Mouse (Mus musculus) lung, postnatal 0 days (tissue): ENCODE measurements around the gene Ifitm3. TPM values are rescaled to one million over a fixed set of nuclear protein-coding genes. Genes with fewer than 3 reads are reported as not detected.

Experiments
- ATAC-seq: fragments of 200-750 bp; cut with Nextera tagmentation; 2 replicates; pipeline ENCODE4 v1.8.0; 2017; ENCODE audit warnings: moderate library complexity
- DNase-seq: peaks from one replicate; pipeline ENCODE4 v3.0.0-alpha.2; 2016; ENCODE audit warnings: low spot score
- H3K27ac ChIP-seq: fragments of 300-500 bp; sonication (generic); 2 replicates; pipeline ENCODE4 v1.5.1; 2014; ENCODE audit warnings: antibody characterized with exemption, mild to moderate bottlenecking, low read length, mixed read lengths
- H3K27me3 ChIP-seq: fragments of 300-500 bp; sonication (generic); replicated peaks from 2 replicates; pipeline ENCODE4 v1.6.1; 2014; ENCODE audit warnings: low read length, mixed read lengths; ENCODE audit not compliant: insufficient read depth
- H3K36me3 ChIP-seq: fragments of 300-500 bp; sonication (generic); 2 replicates; pipeline ENCODE4 v1.6.1; 2014; ENCODE audit warnings: low read length, mixed read lengths; ENCODE audit not compliant: insufficient read depth
- H3K4me1 ChIP-seq: fragments of 300-500 bp; sonication (generic); 2 replicates; pipeline ENCODE4 v1.6.1; 2014; ENCODE audit warnings: antibody characterized with exemption, low read depth, low read length, mixed read lengths; ENCODE audit not compliant: insufficient read depth
- H3K4me2 ChIP-seq: fragments of 300-500 bp; sonication (generic); replicated peaks from 2 replicates; pipeline ENCODE4 v1.6.1; 2014; ENCODE audit warnings: low read depth, mild to moderate bottlenecking, low read length, moderate library complexity, mixed read lengths
- H3K4me3 ChIP-seq: fragments of 300-500 bp; sonication (generic); 2 replicates; pipeline ENCODE4 v1.5.1; 2014; ENCODE audit warnings: low read depth, low read length
- H3K9ac ChIP-seq: fragments of 300-500 bp; sonication (generic); replicated peaks from 2 replicates; pipeline ENCODE4 v1.6.1; 2014; ENCODE audit warnings: low read depth, mild to moderate bottlenecking
- H3K9me3 ChIP-seq: fragments of 300-500 bp; sonication (generic); 2 replicates; pipeline ENCODE4 v1.6.1; 2016; ENCODE audit warnings: low read length, mixed read lengths
- CTCF ChIP-seq: IDR thresholded peaks from 2 replicates; pipeline ENCODE4 v1.5.1; 2016; ENCODE audit warnings: antibody characterized with exemption, mild to moderate bottlenecking
- EP300 ChIP-seq: IDR thresholded peaks from 2 replicates; pipeline ENCODE4 v1.6.1; 2016; ENCODE audit warnings: antibody characterized with exemption, mild to moderate bottlenecking, control low read depth
- WGBS: fragments of 180-500 bp; shearing (Covaris S2); extraction: QIAGEN DNeasy Blood & Tissue Kit; methylation state at CpG from one replicate; pipeline ENCODE4 v1.1.7; 2014; 5-methylcytosine and 5-hydroxymethylcytosine counted together
- polyA plus RNA-seq: library from polyadenylated mRNA; unstranded; fragments of >200 nt; fragmentation: Nextera tagmentation; extraction: Ambion mirVana; gene quantifications from 2 replicates; pipeline ENCODE4 v1.2.1, GENCODE M21; 2015

Gene Ifitm3
- polyA plus RNA-seq, 1 experiment from 2014 or later = 1,037 TPM

DNA sequence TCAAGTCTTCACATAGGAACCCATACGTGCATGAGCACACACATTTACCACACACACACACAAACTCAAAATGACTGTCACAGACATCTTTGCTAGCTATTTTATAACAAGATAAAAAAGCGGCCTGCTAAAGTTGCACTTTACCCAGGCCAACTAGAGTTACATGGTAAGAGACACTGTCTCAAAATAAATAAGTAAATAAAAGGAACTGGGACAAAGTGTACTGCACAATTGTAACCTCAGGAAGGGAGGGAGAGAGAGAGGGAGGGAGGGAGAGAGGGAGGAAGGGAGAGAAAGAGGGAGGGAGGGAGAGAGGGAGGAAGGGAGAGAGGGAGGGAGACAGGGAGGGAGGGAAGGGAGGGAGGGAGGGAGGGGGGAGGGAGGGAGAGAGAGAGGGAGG, 41.9 kb upstream of the Ifitm3 start:
- 72% methylated on average over 2 of the region's 2 CpGs for WGBS
- ATAC-seq (no peak), DNase-seq (no peak)
- Histone ChIP-seq H3K4me2 (no peak overlapping the region), H3K9me3 (no peaks in the 10 kb centered on the region), H3K27ac (no peak overlapping the region), H3K27me3 (no peaks in the 10 kb centered on the region), H3K4me3 (no peak overlapping the region), H3K9ac (no peak overlapping the region), H3K36me3 (no peaks in the 10 kb centered on the region), H3K4me1 (peaks cover 3% of the 10 kb centered on the region; the same call in 1 of the 2 replicates)
- TF ChIP-seq EP300 (no peak), CTCF (no peak)

- 81% methylated on average over 4 of the region's 4 CpGs for WGBS
- H3K9me3 ChIP-seq = no peaks in the 10 kb centered on the region
- TF ChIP-seq EP300 (no peak), CTCF (no peak)
Measured at GRCm38 (mm10) chr7:141052016-141052415, 41.4 kb upstream of the Ifitm3 start.

DNA sequence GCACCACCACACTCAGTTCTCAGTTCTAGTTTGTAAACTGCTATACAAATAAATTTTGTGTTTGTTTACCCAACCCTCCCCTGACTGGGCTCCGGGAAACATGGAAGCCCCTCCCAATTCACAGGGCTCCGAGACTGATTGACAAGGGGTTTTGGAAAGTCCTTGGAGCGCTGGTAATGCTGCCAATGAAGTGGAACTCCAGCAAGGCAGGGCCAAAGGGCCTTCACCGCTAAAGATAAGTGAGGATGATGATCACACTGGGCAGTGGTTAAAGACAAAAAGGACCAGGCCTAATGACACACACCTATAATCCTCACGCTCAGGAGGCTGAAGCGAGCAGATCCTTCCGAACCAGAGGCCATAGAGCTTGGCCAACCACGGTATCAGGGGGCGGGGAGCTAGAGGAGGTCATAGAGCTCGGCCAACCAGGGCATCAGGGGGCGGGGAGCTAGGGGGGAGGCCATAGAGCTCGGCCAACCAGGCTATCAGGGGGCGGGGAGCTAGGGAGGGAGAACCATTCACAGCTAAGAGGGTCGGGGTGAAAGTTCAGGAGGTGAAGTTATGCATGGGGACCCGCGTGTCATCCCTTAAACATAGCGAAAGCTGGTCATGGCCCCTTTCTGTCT, 40.6 kb upstream of the Ifitm3 start:
- Histone ChIP-seq H3K4me3 (no peak overlapping the region), H3K27me3 (no peaks in the 10 kb centered on the region), H3K4me2 (no peak overlapping the region), H3K9me3 (no peaks in the 10 kb centered on the region), H3K4me1 (peaks cover 3% of the 10 kb centered on the region; the same call in 1 of the 2 replicates), H3K36me3 (no peaks in the 10 kb centered on the region), H3K9ac (no peak overlapping the region), H3K27ac (no peak overlapping the region)
- DNase-seq (no peak), ATAC-seq (no peak)
- 65% methylated on average over 17 of the region's 17 CpGs for WGBS
- TF ChIP-seq CTCF = no peak
- TF ChIP-seq EP300 = no peak

More at GRCm38 (mm10) chr7:141052016-141052415, 41.4 kb upstream of the Ifitm3 start:
- Histone ChIP-seq H3K4me2 (no peak overlapping the region), H3K9ac (no peak overlapping the region), H3K27me3 (no peaks in the 10 kb centered on the region), H3K27ac (no peak overlapping the region), H3K36me3 (no peaks in the 10 kb centered on the region), H3K4me1 (peaks cover 3% of the 10 kb centered on the region; the same call in 1 of the 2 replicates), H3K4me3 (no peak overlapping the region)
- DNase-seq (no peak), ATAC-seq (no peak)

DNA sequence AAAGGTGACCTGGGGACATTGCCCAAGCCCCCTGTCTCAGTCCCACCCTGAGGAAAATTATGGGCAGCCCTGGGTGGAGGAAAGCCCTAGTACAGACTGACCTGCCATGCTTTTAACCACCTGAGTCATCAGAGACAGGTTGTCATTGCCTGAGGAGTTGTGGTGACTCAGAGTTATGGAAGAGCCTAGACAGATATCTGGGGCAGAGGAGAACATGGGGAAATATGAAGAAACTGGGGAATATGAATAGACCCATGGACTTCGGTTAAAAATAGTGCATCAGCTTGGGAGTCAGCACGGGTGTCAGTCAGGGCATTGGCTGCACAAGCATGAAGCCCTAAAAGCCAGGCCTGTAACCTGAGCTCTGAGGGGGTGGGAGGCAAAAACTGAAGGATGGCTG, 38.8 kb upstream of the Ifitm3 start:
- H3K27me3 ChIP-seq = no peaks in the 10 kb centered on the region
- no peak overlapping the region for H3K4me3 ChIP-seq
- no peak overlapping the region for H3K4me2 ChIP-seq
- H3K4me1 ChIP-seq = peaks cover 3% of the 10 kb centered on the region; the same call in 1 of the 2 replicates
- no peak for DNase-seq
- TF ChIP-seq EP300 (no peak), CTCF (no peak)
- no peak for ATAC-seq
- WGBS = 74% methylated on average over 2 of the region's 2 CpGs
- H3K9ac ChIP-seq = no peak overlapping the region
- H3K27ac ChIP-seq = no peak overlapping the region
- no peaks in the 10 kb centered on the region for H3K9me3 ChIP-seq
- H3K36me3 ChIP-seq = no peaks in the 10 kb centered on the region

DNA sequence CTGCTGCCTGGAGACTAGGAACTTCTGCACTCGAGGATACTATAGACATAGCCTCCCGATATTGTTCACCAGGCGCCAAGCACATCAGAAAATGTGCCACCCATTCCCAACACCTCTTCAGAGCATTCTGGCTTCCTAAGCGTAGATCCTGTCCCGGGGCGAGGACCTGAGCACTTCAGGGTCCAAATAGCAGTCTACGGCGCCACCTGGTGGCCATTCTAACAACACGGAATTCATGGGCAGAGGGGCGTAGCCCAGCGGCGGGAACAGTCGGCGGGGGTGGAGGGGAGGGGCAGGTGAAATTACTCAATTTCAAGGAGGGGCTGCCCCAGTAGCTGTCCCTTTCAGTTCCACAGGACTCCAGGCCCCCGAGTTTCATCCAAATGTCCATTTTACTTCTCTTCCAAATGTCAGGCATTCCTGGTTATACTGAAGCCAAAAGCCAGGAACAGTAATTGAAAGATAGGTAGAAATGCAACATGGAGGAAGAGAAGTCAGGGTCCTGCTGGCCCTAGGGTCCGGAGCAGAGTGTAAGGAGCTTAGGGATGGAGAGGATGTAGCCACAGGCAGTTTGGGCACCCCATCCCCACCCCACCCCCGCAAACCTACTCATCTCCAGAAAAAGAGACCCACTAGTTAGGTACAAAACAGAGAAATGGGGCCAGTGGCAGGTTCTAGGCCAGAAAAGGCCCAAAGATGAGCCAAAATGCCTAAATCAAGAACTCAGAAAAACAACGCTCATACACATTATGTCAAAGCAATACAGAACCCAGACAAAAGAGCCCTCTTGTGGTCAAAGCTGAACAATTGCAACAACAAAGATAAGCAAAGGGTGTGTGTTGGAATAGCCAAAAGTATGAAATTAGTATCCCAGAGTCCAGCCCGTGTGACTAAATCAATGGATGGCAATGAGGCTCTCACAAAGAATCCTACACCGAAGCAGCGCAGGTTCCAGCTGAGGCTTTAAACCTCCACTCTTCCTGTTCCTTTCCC, 38.0 kb upstream of the Ifitm3 start:
- peaks cover 3% of the 10 kb centered on the region; the same call in 1 of the 2 replicates for H3K4me1 ChIP-seq
- no peak overlapping the region for H3K9ac ChIP-seq
- WGBS = 6% methylated on average over 21 of the region's 21 CpGs
- H3K27ac ChIP-seq = peak overlapping the region; percentile 96
- H3K9me3 ChIP-seq = no peaks in the 10 kb centered on the region
- peak; percentile 98 for DNase-seq
- TF ChIP-seq CTCF (peak; percentile 93), EP300 (peak; percentile 39)
- peak overlapping the region; percentile 23 for H3K4me3 ChIP-seq
- ATAC-seq = peak; percentile 88
- no peaks in the 10 kb centered on the region for H3K27me3 ChIP-seq
- peak overlapping the region; percentile 68 for H3K4me2 ChIP-seq
- H3K36me3 ChIP-seq = no peaks in the 10 kb centered on the region

- peak overlapping the region; percentile 96 for H3K27ac ChIP-seq
- no peaks in the 10 kb centered on the region for H3K36me3 ChIP-seq
- H3K27me3 ChIP-seq = no peaks in the 10 kb centered on the region
- H3K9ac ChIP-seq = no peak overlapping the region
- H3K4me2 ChIP-seq = peak overlapping the region; percentile 68
- peak overlapping the region; percentile 23 for H3K4me3 ChIP-seq
- peak; percentile 93 for ATAC-seq
- DNase-seq = peak; percentile 97
- TF ChIP-seq EP300 (peak; percentile 58), CTCF (no peak)
- H3K9me3 ChIP-seq = no peaks in the 10 kb centered on the region
- whole genome bisulfite sequencing = 7% methylated on average over 14 of the region's 19 CpGs
- H3K4me1 ChIP-seq = peaks cover 3% of the 10 kb centered on the region; the same call in 1 of the 2 replicates
Measured at GRCm38 (mm10) chr7:141047581-141048225, 37.1 kb upstream of the Ifitm3 start.
